Mouse (Mus musculus) frontal cortex, postnatal 14 days (tissue): ENCODE measurements around the gene Mxi1.

Experiments used
- DNase-seq, 2 experiments: peaks; one replicate each; pipeline ENCODE4 v3.0.0; 2022; ENCODE audit warnings: low spot score in 2 of 2

The Mxi1 gene

DNA sequence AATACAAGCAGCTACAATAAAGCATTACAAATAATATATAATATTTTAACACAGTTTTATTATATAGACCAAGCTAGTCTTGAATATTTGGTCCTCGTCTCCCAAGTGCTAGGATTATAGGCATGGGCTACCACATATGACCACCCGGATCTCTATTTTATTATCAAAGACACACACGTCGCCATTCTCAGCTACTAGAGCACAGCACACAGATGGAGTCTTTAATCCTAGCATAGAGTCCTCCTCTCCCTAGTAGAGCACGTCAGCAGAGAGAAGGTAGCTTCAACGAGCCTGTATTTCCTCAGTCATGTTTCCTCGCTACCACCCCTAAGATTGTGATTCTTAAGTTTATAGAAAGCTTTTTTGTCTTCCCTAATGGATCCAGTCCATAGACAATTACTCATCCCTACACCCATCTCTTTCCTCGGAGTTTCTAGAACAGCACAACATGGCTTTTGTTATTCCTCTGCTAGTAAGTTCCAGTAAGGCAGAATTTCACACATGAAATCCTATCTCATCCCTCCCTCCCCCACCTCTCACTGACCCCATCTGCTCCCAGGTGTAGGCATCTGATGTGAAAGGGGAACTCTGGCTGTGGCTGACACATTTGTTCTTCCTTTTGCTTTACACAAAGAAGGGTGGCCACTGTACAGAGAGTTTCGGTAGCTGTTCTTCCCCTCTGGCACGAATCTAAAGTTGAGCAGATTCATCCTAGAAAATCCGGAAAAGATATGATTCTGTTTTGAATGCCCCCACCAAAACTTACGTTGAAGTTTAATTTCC is 87.3 kb downstream of the Mxi1 start:
- DNase-seq: no peak

- no peak for DNase-seq
Observed at GRCm38 (mm10) chr19:53399213-53399612, 88.9 kb downstream of the Mxi1 start.

DNA sequence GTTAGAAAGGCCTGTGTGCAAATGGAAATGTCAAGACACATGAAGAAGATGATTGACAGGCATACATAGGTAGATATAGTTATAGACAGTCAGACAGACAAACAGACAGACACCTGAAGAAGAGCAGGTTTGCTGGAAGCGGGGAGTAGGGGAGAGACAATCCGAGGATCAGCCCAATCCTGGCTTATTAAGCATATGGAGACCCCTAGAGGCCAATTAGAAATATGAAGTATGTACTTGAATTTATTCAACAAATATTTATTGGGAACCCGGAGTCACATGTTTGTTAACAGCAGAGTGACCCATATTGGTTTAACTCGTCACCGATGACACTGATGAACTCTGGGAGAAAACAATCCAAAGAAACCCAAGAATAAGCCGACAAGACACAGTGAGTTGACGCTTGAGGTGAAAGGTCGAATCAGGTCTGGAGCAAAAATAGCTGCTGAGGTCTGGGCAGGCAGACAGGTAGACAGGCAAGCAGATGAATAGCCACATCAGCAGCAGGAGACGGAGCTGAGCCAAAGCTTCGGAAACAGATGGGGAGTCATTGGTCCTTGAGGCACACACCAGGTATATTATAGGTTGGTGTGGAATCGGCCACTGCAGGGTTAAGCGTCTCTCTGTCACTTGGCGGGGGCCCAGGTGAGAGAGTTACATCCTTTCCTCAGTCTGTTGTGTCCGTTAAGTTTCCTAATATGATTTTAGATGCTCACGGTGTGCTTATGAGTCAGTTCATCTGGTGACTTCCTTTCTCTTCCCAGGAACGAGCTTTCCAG is 90.2 kb downstream of the Mxi1 start:
- DNase-seq: no peak

GRCm38 (mm10) chr19:53402741-53403432 is 92.6 kb downstream of the Mxi1 start:
- no peak for DNase-seq

DNA sequence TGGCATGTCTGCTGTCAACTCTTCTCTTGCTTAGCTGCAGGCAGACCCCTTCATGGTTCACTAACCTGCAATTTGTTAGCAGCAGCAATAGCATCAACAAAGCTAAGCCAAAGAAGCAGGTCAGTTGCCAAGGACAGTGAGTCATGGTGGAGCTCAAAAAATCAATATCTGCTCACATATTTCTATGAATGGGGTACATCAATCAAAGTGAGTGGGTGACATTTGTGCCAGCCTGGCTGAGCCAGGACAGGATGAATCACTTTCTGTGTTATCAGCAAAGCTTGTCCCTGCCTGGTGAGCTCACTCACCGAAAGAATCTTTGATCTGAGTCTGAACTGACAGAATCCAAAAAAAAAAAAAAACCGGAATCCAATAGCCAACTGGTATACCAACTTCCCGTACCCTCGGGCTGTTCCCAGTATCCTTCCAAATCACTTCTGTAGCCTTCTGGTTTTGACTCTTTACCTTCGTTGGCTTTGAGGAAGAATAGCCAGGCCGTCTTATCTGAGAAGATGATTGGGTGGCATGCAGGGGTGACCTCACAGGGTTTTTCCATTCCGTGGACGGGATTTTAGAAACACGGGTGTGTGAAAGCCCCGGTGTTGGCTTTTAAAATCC is 94.0 kb downstream of the Mxi1 start:
- DNase-seq: no peak

DNA sequence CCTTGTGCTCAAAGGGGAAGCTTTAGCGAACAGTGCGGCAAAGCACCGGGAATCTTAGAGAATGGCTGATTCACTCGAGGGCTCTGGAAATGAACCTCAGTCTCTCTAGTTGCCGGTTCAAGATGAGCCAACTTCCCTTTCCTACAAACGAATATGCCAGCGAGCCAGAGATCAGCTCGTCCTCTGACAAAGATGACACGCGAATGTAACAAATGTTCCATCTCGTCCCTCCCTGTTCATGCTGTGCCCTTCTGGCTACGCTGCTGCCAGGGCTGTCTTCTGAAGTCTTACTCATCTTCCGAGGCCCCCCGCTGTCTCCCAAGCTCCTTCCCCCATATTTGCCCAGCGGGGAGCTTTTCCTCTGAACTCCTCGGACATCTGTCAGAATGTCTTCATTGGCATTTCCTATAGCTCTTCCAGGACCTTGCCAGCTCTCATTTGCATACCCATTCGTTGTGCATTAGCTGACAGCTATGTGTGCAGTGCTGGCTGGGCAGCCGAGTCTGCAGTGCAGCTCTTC is 94.6 kb downstream of the Mxi1 start:
- no peak for DNase-seq

DNA sequence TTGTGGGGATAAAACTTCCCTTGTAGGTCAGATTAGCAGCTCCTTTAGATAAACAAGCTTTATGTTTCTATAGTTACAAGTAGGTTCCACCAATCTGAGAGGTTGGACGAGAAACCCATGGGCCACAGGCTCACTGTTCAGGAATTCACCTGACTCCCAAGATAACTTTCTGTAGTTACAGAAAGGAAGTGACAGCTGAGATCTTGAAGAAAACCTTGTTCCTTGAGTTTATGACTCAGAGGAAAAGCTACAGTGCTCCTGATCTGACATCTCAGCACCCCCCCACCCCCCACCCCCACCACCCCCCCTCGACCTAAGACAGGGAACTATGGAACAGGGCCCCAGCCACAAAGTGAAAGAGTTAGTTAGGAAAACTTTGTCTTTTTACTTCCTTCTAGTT is 95.5 kb downstream of the Mxi1 start:
- no peak for DNase-seq

GRCm38 (mm10) chr19:53407350-53407749 is 97.0 kb downstream of the Mxi1 start:
- no peak for DNase-seq

DNA sequence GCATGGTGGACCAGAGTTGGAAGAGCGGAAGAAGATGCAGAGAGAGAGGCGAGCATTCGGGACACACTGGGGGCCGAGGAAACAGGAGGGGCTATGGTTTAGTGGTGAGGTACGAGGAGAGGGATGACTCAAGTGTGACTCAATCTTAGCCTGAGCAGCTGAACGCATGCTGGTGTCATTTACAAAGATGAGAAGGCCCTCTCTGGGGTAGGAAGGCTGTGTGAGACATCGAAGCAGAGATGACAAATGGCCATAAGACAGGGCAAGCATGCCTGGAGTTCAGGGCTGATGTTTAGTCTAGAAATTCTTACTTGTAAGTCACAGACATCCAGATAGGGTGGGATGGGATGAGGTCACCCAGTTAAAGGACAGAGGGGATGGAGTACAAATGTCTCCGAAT is 98.1 kb downstream of the Mxi1 start:
- DNase-seq: no peak

DNA sequence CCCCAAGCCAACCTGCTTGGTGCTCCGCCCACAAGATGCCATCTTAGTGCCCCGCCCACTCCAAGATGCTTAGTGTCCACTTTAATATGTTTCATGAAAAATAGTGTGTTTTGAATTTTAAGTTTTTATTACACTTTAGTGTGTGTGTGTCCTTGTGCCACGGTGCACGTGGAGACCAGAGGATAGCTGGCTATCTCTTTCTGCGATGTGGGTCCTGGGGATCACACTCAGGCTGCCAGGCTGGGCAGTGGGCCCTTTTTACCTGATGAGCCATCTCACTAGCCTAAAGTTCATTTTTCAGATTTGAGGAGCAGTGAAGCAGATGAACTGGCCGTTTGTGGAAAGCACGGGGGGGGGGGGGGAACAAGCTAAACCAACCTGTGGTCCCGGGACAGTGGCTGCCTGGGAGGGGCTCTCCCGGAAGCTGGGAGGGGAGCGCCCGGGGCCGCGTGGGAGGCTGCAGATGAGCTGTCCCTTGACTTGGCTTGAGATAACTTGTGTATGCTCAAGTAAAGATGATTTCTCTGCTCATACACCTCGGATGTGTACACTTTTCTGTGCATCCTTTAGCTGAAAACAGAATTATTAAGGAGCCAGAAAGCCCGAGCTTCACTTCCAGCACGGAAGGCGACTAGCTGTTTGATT is 99.5 kb downstream of the Mxi1 start:
- DNase-seq: no peak

GRCm38 (mm10) chr19:53412149-53412848 is 102.0 kb downstream of the Mxi1 start:
- no peak for DNase-seq

DNA sequence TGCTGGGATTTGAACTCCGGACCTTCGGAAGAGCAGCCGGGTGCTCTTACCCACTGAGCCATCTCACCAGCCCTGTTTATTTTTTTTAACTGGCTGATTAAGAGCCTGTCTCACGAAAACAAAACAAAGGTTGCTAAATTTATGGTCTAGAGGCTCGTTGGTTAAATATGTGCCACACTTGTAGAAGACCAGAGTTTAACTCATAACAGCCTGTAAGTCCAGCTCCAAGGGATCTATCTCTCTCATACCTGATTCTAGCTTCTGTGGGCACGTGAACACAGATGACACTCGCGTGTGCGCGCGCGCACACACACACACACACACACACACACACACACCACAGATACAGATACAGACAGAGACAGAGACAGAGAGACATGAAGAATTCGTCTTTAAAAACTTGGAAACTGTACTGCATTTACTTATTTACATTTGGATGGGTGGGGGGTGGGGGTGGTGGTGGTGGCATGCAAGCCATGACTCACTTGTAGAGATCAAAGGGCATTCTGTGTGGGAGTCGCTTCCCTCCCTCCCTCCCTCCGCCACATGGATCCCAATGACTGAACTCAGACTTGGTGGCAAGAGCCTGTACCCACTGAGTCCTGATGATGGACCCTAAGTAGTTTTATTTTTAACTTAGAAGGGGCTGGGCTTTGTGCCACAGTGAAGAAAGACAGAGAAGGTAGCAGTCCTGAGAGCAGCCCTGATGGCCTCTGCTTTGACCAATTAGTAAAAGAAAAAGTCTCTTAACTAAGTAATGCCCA is 103.5 kb downstream of the Mxi1 start:
- DNase-seq: no peak

GRCm38 (mm10) chr19:53414650-53415049 is 104.3 kb downstream of the Mxi1 start:
- no peak for DNase-seq

DNA sequence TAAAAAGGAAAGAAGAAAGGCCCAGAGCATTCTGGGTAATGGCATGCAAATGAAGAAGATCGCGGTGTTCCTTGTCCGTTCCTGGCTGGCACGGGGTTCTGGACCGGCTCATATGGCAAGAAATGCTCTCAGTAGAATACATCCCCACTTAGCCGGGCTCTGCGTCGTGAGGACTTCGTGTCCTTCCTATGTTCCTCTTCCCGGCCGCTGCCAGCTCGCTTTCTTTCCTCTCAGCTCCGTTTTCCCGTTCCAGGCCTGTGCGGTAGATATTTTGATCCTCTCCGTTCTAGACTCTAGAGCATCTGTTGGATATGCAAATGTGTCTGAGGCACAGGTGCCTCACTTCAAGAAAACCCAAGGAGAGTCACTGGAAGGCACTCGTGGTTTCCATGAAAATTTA is 104.9 kb downstream of the Mxi1 start:
- DNase-seq: no peak

DNA sequence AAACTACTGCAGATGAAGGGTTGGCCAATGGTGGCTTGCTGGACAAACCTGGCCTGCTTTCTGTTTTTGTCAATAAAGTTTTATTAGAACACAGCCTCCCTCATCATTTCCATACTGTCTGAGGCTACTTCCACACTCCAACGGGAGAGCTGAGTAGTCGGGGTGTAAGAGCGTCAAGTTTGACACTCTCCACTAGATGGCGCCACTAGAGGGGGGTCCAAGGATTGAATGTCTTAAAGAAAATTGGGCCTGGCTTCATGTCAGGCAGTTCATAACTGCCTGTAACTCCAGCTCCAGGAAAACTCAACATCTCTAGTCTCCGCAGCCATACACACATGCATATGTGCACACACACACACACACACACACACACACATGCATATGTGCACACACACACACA is 109.5 kb downstream of the Mxi1 start:
- no peak for DNase-seq

DNA sequence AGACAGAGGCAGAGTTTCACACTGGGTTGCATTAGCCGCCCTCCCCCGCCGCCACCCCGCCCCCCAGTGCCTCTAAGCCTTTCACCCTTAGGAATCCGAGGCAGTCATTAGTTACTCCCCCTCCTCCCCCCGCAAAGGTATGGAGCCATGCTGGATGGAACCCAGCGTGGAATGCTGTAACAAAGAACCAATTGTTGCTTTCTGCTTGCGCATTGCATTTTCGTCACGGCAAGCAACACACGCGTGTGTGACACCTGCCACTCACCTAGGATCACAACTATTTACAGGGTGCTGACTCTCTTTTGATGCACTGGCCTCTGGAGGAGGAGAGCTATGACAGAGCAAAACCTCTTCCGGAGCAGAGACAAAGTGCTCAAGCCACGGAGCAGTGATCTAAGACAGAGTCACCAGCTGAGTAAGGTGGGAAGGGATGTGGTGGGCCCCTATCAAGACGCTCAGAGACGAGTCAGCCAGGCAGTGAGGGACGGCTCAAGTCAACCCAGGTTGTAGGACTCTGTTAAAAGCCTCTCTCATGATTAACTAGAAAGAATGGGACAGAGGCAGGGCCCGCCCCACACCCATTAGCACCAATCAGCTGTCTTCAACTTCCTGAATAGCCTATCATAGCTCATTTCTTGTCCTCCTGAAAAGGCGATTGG is 110.7 kb downstream of the Mxi1 start:
- DNase-seq: peak; percentile 38 to 64

DNA sequence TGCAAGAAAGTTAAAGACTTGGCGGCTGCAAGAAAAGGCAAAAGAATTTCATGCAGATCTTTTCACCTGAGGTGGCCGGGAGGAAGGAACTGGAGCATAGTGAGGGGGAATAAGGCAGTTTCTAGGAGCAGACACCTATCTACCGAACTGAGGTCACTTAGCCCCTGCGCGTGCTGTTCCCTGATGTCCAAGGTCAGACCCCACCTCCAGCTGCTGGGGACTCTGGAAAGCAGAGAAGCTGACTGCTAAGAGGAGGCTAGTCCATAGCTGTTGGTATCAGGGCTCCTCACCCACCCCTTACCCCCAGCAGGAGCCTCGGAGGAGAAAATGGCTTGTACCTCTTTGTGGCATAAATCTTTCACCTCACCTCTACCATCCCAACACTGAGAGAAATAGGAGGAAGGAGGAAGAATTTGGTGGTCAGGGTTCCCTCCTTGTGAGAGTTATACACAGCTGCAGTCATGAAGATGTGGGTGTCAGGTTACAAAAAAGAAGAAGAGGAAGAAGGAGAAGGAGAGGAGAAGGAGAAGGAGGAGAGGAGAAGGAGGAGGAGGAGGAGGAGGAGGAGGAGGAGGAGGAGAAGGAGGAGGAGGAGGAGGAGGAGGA is 111.4 kb downstream of the Mxi1 start:
- DNase-seq: no peak

DNA sequence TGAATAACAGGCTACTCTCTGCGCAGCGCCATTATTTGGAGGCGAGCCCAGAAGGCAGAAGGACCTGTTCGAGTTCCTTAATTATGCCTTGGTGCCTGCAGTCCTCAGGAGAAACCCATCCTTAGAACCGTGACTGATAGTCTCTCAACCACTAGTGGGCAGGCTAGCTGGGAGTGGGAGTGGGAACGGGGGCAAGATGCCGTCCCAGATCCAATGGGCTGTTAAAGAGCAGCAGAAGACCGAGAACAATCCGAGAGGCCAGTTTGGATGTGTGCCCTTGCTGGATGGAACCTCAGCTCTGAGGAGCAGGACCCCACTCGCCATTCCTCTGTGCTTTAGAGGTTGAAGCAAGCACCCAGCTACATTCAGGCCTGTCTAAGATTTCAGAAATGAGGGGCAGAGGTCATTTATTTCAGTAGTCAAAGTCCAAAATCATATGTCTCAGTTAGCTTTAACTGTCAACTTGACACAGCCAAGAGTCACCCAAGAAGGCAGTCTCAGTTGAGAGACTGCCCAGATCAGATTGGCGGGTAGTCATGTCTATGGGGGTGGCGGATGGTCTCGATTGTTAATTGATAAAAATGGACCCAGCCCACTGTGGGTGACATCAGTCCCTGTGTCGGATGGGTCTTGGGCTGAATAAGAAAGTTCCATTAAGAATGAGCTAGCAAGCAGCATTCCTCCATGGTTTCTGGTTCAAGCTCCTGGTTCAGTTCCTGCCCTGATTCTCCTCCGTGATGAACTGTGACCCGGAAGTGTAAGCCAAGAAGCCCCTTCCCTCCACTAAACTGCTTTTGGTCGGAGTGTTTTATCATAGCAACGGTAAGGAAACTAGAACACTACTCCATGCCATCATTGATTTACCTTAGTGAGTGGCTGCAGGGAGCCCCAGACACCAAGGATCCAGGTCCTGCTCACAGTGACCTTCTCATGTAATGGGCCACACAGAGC is 112.3 kb downstream of the Mxi1 start:
- no peak for DNase-seq
